Comparison of ENCODE assay signal across 9 mouse cellular contexts in genomic region chr2:158610488-158611325, GRCm38 (mm10). TPM values are rescaled to one million over a fixed set of nuclear protein-coding genes. Genes with fewer than 3 reads are reported as not detected.
DNase-seq lines count a peak whose midpoint lies in the region; ATAC-seq lines count a peak whose summit lies in the region.
"Had no signal": no experiment of that assay in that cellular context is flagged by ENCODE, and none has a peak within 500 bp of the region (broad histone marks: within the 10 kb centered on the region; RNA-seq: fewer than 3 reads in every experiment).

TSS of gene Slc32a1 (plus strand) at chr2:158610767.

- no peaks in the 10 kb centered on the region for H3K9me3 ChIP-seq in heart, embryonic 10.5 days
- H3K9me3 ChIP-seq in midbrain, embryonic 13.5 days = no peaks in the 10 kb centered on the region

- under 1% methylated on average over 76 of the region's 77 CpGs for WGBS in heart, embryonic 10.5 days
- under 1% methylated on average over 75 of the region's 77 CpGs for WGBS in midbrain, embryonic 13.5 days

- peak within 1 kb of the TSS; percentile 86 for H3K9ac ChIP-seq in midbrain, embryonic 13.5 days (replicated peaks)

- no peak within 1 kb of the TSS for H3K27ac ChIP-seq in heart, embryonic 10.5 days
- H3K27ac ChIP-seq in midbrain, embryonic 13.5 days = peak within 1 kb of the TSS; percentile 86

- DNase-seq in heart, embryonic 10.5 days (ENCODE audit: low spot score) = no peak
- no peak for DNase-seq in heart, adult 18-20 months
- DNase-seq in thymus, postnatal 0 days (ENCODE audit: low spot score) = peak; percentile 10
- DNase-seq in thymus, adult 18-20 months = no peak
- peak; percentile 22 for DNase-seq in layer of hippocampus, adult 9-11 months
- DNase-seq in adrenal gland, postnatal 4 days (ENCODE audit: low spot score in 2 of 2) = no peak
- no peak for DNase-seq in urinary bladder, postnatal 10 days (ENCODE audit: low spot score)

- peaks cover 100% of the 10 kb centered on the region for H3K27me3 ChIP-seq in heart, embryonic 10.5 days (ENCODE audit: insufficient read depth, poor library complexity, severe bottlenecking)
- peaks cover 90% of the 10 kb centered on the region for H3K27me3 ChIP-seq in midbrain, embryonic 13.5 days

- peaks cover 52% of the 10 kb centered on the region for H3K4me1 ChIP-seq in heart, embryonic 10.5 days
- H3K4me1 ChIP-seq in midbrain, embryonic 13.5 days (replicated peaks) = peaks cover 44% of the 10 kb centered on the region

- ATAC-seq in midbrain, embryonic 13.5 days = peak; percentile 66

- H3K4me3 ChIP-seq in heart, embryonic 10.5 days = peak within 1 kb of the TSS; percentile 49
- H3K4me3 ChIP-seq in midbrain, embryonic 13.5 days (replicated peaks) = peak within 1 kb of the TSS; percentile 52

- H3K4me2 ChIP-seq in midbrain, embryonic 13.5 days (replicated peaks) = peak within 1 kb of the TSS; percentile 58

- H3K36me3 ChIP-seq in heart, embryonic 10.5 days = no peaks in the 10 kb centered on the region
- no peaks in the 10 kb centered on the region for H3K36me3 ChIP-seq in midbrain, embryonic 13.5 days

RNA-seq across cellular contexts. Expression of gene Slc32a1, which starts in this region (rescaled TPM):
- polyA plus RNA-seq in heart, embryonic 10.5 days (2016; fragmentation: Nextera tagmentation; extraction: Ambion mirVana) = not detected in 2 replicates
- not detected for total RNA-seq in heart, adult 18-20 months (2021)
- polyA plus RNA-seq in thymus, postnatal 0 days (2015; fragmentation: Nextera tagmentation; extraction: Ambion mirVana) = not detected in 2 replicates
- polyA plus RNA-seq in midbrain, embryonic 13.5 days (2015; fragmentation: Nextera tagmentation; extraction: Ambion mirVana) = 6.5 and 8.3 TPM in 2 replicates
- total RNA-seq in adrenal gland, postnatal 4 days (2021) = under 1 TPM in 1 of 2 experiments, not detected in 1; 0.54 TPM
- total RNA-seq: heart, postnatal 14 days had no signal

Comparison
In these comparisons a context has a peak if more than half of its experiments do, and no peak if none do; other contexts are left out.
1. Peak in DNase-seq in thymus, postnatal 0 days; RNA of the gene not detected or under 1 TPM.